Mouse (Mus musculus): ENCODE results near the gene Kremen1.

GRCm38 (mm10) chr11:5219371-5219770 is 42.0 kb downstream of the Kremen1 start:
- TF ChIP-seq CTCF (conservative IDR thresholded peaks at IDR 0.05 in 1 of 2, IDR thresholded peaks at IDR 0.05 in 1 of 2; ENCODE audit: low read depth in 2 of 2, low read length in 2 of 2) = no peak
- TF ChIP-seq HCFC1 (IDR thresholded peaks at IDR 0.05; ENCODE audit: low read depth, low read length) = no peak
- no peak for TF ChIP-seq POLR2A (IDR thresholded peaks at IDR 0.05; ENCODE audit: low read depth, low read length)
- TF ChIP-seq CHD2 (IDR thresholded peaks at IDR 0.05; ENCODE audit: low read length) = no peak
- TF ChIP-seq ZKSCAN1 (IDR thresholded peaks at IDR 0.05; ENCODE audit: borderline replicate concordance, low read depth, low read length) = no peak
- TF ChIP-seq MEF2A (IDR thresholded peaks at IDR 0.05; ENCODE audit: borderline replicate concordance, low read depth, low read length) = no peak
- TF ChIP-seq JUND (conservative IDR thresholded peaks at IDR 0.05; ENCODE audit: low read depth, low read length) = no peak
- TF ChIP-seq NELFE (IDR thresholded peaks at IDR 0.05; ENCODE audit: low read depth, low read length) = no peak
- no peak for TF ChIP-seq EP300 (IDR thresholded peaks at IDR 0.05; ENCODE audit: low read length)
- no peak for TF ChIP-seq ZC3H11A (IDR thresholded peaks at IDR 0.05; ENCODE audit: low read depth, low read length)

Data from CH12.LX (cell line).